In the genomic region with DNA sequence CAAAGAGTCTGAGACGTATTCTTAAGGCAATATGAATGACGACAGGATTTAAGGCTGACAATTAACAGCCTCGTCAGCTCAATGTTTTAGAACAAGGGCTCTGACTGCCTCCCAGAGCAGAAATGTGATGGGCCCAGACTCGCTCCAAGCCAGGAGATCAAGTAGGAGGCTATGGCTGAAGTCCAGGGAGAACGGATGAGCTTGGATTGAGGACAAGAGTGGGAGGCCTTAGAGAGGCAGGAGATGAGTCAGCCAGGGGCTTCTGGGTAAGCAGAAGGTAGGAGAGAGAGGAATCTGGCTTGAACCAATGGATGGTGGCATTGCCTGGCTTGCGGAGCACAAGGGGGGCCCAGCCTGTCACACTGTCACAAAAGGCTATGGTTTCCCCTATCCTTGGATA, we compare ENCODE assay signal across 19 mouse cellular contexts.
A peak's percentile ranks its signal among the peaks of the same experiment; 100 is the strongest.
DNase-seq lines count a peak whose midpoint lies in the region; ATAC-seq and TF ChIP-seq lines count a peak whose summit lies in the region.
"Had no signal": no experiment of that assay in that cellular context is flagged by ENCODE, and none has a peak within 500 bp of the region (broad histone marks: within the 10 kb centered on the region; RNA-seq: fewer than 3 reads in every experiment).

No protein-coding gene starts in this region.

- 87% methylated on average over 6 of the region's 6 CpGs for WGBS in hindbrain, embryonic 13.5 days

- DNase-seq in cerebellum, adult 9-10 months: peak; percentile 66
- no peak for DNase-seq in cerebellum, adult 11-12 months
- peak; percentile 43 to 52 for DNase-seq in layer of hippocampus, adult 2 months (ENCODE audit: low spot score in 2 of 2)
- DNase-seq in layer of hippocampus, adult 9-10 months (ENCODE audit: low spot score): no peak
- DNase-seq in Muller cell, postnatal 12 days (ENCODE audit: inconsistent ontology term): peak; percentile 29
- peak; percentile 47 to 58 for DNase-seq in frontal cortex, postnatal 36 days (ENCODE audit: low spot score in 2 of 2)
- DNase-seq: adrenal gland, postnatal 14 days; heart, postnatal 10 days; kidney, adult 18-20 months; thymus, postnatal 36 days had no signal

- H3K27me3 ChIP-seq in hindbrain, embryonic 13.5 days: 0 out of 2 replicates have a peak, but pooled peaks cover 3% of the 10 kb centered on the region
- H3K27me3 ChIP-seq: forebrain, embryonic 13.5 days; lung, embryonic 15.5 days; neural tube, embryonic 12.5 days had no signal

- H3K4me1 ChIP-seq in hindbrain, embryonic 13.5 days (replicated peaks): peaks cover 3% of the 10 kb centered on the region
- H3K4me1 ChIP-seq: lung, embryonic 15.5 days; neural tube, embryonic 12.5 days had no signal

- no peaks in the 10 kb centered on the region for H3K36me3 ChIP-seq in hindbrain, embryonic 13.5 days
- H3K36me3 ChIP-seq: G1E; heart, embryonic 10.5 days; lung, embryonic 15.5 days; neural tube, embryonic 12.5 days had no signal

- no peak overlapping the region for H3K4me2 ChIP-seq in hindbrain, embryonic 13.5 days
- H3K4me2 ChIP-seq: forebrain, embryonic 13.5 days; lung, embryonic 15.5 days; midbrain, embryonic 11.5 days; neural tube, embryonic 12.5 days had no signal

- no peak for ATAC-seq in hindbrain, embryonic 13.5 days (ENCODE audit: low FRiP score)
- ATAC-seq: forebrain, embryonic 13.5 days had no signal

- peak overlapping the region; percentile 40; the same call in 1 of the 2 replicates for H3K27ac ChIP-seq in layer of hippocampus, adult 2 months
- no peak overlapping the region for H3K27ac ChIP-seq in hindbrain, embryonic 13.5 days
- H3K27ac ChIP-seq: forebrain, embryonic 13.5 days; heart, embryonic 10.5 days; kidney, postnatal 0 days; liver, embryonic 14.5 days; lung, embryonic 15.5 days; neural tube, embryonic 12.5 days had no signal

- no peak overlapping the region for H3K9ac ChIP-seq in hindbrain, embryonic 13.5 days
- H3K9ac ChIP-seq: forebrain, embryonic 13.5 days; liver, embryonic 14.5 days; lung, embryonic 15.5 days; neural tube, embryonic 12.5 days had no signal

- TF ChIP-seq CTCF in layer of hippocampus, adult 2 months (conservative IDR thresholded peaks at IDR 0.05): no peak

- no peak overlapping the region for H3K4me3 ChIP-seq in layer of hippocampus, adult 2 months
- H3K4me3 ChIP-seq in hindbrain, embryonic 13.5 days: no peak overlapping the region
- H3K4me3 ChIP-seq: forebrain, embryonic 13.5 days; heart, embryonic 10.5 days; lung, embryonic 15.5 days; neural tube, embryonic 12.5 days had no signal

- no peaks in the 10 kb centered on the region for H3K9me3 ChIP-seq in hindbrain, embryonic 13.5 days
- H3K9me3 ChIP-seq: forebrain, embryonic 13.5 days; G1E; heart, embryonic 10.5 days; lung, embryonic 15.5 days; neural tube, embryonic 12.5 days had no signal

Comparison
In these comparisons a context has a peak if more than half of its experiments do, and no peak if none do; other contexts are left out.
1. DNase-seq: peak in cerebellum, adult 9-10 months (single experiment), layer of hippocampus, adult 2 months (2 of 2), Muller cell, postnatal 12 days (single experiment) and frontal cortex, postnatal 36 days (2 of 2); none in cerebellum, adult 11-12 months (single experiment) and layer of hippocampus, adult 9-10 months (single experiment).